ENCODE assay signal across 8 mouse cellular contexts in the genomic region with DNA sequence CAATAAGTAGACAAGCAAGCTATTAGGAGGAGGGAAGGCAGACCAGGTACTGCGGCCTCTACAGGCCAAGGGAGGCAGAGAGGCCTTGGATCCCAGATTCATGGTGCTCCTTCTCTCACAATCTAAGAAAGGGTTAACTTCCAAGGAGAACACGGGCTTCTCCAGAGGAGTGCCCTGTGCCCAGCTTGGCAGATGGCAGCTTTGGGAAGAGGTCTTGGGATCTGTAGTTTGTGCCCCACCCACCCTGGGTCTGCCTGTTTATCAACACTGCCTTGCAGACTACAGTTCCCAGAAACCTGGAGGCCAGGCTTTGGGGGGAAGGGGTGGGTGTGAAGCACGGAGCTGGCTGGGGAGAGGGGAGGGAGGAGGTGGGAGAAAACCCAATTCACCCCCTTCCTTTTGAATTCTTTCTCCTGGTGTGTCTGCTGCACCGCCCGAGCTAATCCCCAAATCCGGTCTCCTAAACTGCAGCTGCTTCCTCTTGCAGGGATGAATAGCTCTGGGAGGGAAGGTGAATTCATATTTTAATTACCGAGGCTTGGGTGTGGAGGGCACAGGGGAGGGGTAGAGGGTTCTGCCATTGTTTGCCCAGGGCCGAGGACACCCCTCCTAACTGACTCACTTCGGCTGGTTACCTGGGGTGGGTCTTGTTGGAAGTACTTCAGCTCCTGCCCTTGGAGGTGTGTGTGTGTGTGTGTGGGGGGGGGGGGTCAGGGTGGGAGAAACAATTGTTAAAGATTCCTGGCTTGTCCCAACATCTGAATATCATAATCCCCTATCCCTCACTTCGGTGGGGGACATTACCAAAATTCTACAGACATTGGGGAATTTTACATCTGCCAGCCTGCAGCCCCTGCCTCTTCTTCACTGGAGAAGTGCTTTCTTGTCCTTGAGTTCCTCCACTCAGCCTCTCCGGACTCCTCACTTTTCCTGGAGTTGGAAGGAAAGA. TPM values are rescaled to one million over a fixed set of nuclear protein-coding genes. Genes with fewer than 3 reads are reported as not detected.
A peak's percentile ranks its signal among the peaks of the same experiment; 100 is the strongest.
DNase-seq lines count a peak whose midpoint lies in the region; ATAC-seq and TF ChIP-seq lines count a peak whose summit lies in the region.

No protein-coding gene starts in this region.

- no peaks in the 10 kb centered on the region for H3K36me3 ChIP-seq in kidney, embryonic 15.5 days
- no peaks in the 10 kb centered on the region for H3K36me3 ChIP-seq in forebrain, embryonic 16.5 days (ENCODE audit: control insufficient read depth, insufficient read depth)
- H3K36me3 ChIP-seq in limb, embryonic 10.5 days, result no peaks in the 10 kb centered on the region; the same call in 1 of the 2 replicates

- no peaks in the 10 kb centered on the region for H3K9me3 ChIP-seq in kidney, embryonic 15.5 days (replicated peaks)
- H3K9me3 ChIP-seq in forebrain, embryonic 16.5 days (ENCODE audit: control insufficient read depth, low read length), result no peaks in the 10 kb centered on the region
- no peaks in the 10 kb centered on the region for H3K9me3 ChIP-seq in limb, embryonic 10.5 days (replicated peaks)

- peaks cover 78% of the 10 kb centered on the region for H3K27me3 ChIP-seq in kidney, embryonic 15.5 days
- H3K27me3 ChIP-seq in cerebellum, adult 2 months (ENCODE audit: control insufficient read depth, insufficient read depth, low read length), result no peaks in the 10 kb centered on the region
- no peaks in the 10 kb centered on the region for H3K27me3 ChIP-seq in forebrain, embryonic 16.5 days (replicated peaks; ENCODE audit: control insufficient read depth, insufficient read depth, low read length)
- H3K27me3 ChIP-seq in limb, embryonic 10.5 days (ENCODE audit: low read depth, poor library complexity, severe bottlenecking), result peaks cover 53% of the 10 kb centered on the region

- no peak for DNase-seq in kidney, adult 11 months
- DNase-seq in cerebellum, adult 2 months, result peak; percentile 76 to 93
- DNase-seq in limb, embryonic 10.5 days (ENCODE audit: low spot score), result peak; percentile 44
- peak; percentile 89 for DNase-seq in right cerebral cortex, adult 18-20 months
- DNase-seq in spleen, adult 18-20 months, result no peak

- peak; percentile 54; the same call in 1 of the 2 replicates for TF ChIP-seq CTCF in cerebellum, adult 2 months (IDR thresholded peaks at IDR 0.05; ENCODE audit: borderline replicate concordance, insufficient read depth, low read depth, low read length)

- WGBS in kidney, embryonic 15.5 days, result 22% methylated on average over 11 of the region's 11 CpGs
- WGBS in cerebellum, adult 2 months, result 21% methylated on average over 11 of the region's 11 CpGs
- WGBS in forebrain, embryonic 16.5 days, result 4% methylated on average over 11 of the region's 11 CpGs
- WGBS in limb, embryonic 10.5 days, result 8% methylated on average over 11 of the region's 11 CpGs

- peaks cover 13% of the 10 kb centered on the region for H3K4me1 ChIP-seq in kidney, embryonic 15.5 days
- peaks cover 11% of the 10 kb centered on the region; the same call in 1 of the 2 replicates for H3K4me1 ChIP-seq in cerebellum, adult 2 months (ENCODE audit: control insufficient read depth, insufficient read depth, low read length)
- H3K4me1 ChIP-seq in forebrain, embryonic 16.5 days (replicated peaks; ENCODE audit: control insufficient read depth, insufficient read depth, low read length), result peaks cover 67% of the 10 kb centered on the region
- peaks cover 74% of the 10 kb centered on the region for H3K4me1 ChIP-seq in limb, embryonic 10.5 days

- ATAC-seq in kidney, embryonic 15.5 days (replicated peaks; ENCODE audit: low FRiP score), result no peak
- peak; percentile 94 for ATAC-seq in forebrain, embryonic 16.5 days
- ATAC-seq in activated CD4-positive, CD25-positive, alpha-beta regulatory T cell, adult 4 months, result no peak

- peak overlapping the region; percentile 16; the same call in 1 of the 2 replicates for H3K4me3 ChIP-seq in kidney, embryonic 15.5 days (replicated peaks)
- peak overlapping the region; percentile 79 for H3K4me3 ChIP-seq in cerebellum, adult 2 months (replicated peaks; ENCODE audit: insufficient read depth, low read depth, low read length)
- peak overlapping the region; percentile 42 for H3K4me3 ChIP-seq in forebrain, embryonic 16.5 days (replicated peaks; ENCODE audit: low read length)
- peak overlapping the region; percentile 19 for H3K4me3 ChIP-seq in limb, embryonic 10.5 days

- H3K9ac ChIP-seq in kidney, embryonic 15.5 days, result no peak overlapping the region
- peak overlapping the region; percentile 56 for H3K9ac ChIP-seq in forebrain, embryonic 16.5 days (replicated peaks; ENCODE audit: low read depth, low read length)

- no peak overlapping the region for H3K27ac ChIP-seq in kidney, embryonic 15.5 days
- H3K27ac ChIP-seq in cerebellum, adult 2 months (ENCODE audit: insufficient read depth, low read length), result peak overlapping the region; percentile 70
- peak overlapping the region; percentile 87 for H3K27ac ChIP-seq in forebrain, embryonic 16.5 days (ENCODE audit: low read length)
- H3K27ac ChIP-seq in limb, embryonic 10.5 days, result peak overlapping the region; percentile 37

- TF ChIP-seq POLR2A in cerebellum, adult 2 months (IDR thresholded peaks at IDR 0.05; ENCODE audit: borderline replicate concordance, insufficient read depth, low read length), result peak; percentile 11; the same call in 1 of the 2 replicates

- peak overlapping the region; percentile 24 for H3K4me2 ChIP-seq in kidney, embryonic 15.5 days
- H3K4me2 ChIP-seq in forebrain, embryonic 16.5 days (ENCODE audit: low read length), result peak overlapping the region; percentile 56

RNA-seq across cellular contexts. Expression of a gene that starts 9.6 kb away (rescaled TPM):
- polyA plus RNA-seq in kidney, embryonic 15.5 days (2015; fragmentation: Nextera tagmentation; extraction: Ambion mirVana), result 0.05 TPM in 2 replicates
- 3.2 and 3.6 TPM in 2 replicates for polyA plus RNA-seq in cerebellum, adult 2 months (2012; rRNA removed)
- 2.5 and 3.3 TPM in 2 replicates for polyA plus RNA-seq in forebrain, embryonic 16.5 days (2015; fragmentation: Nextera tagmentation; extraction: Ambion mirVana)
- polyA plus RNA-seq in limb, embryonic 10.5 days (2016; fragmentation: Nextera tagmentation; extraction: Ambion mirVana), result 0.64 and 0.65 TPM in 2 replicates
- not detected for polyA plus RNA-seq in activated CD4-positive, CD25-positive, alpha-beta regulatory T cell, adult 4 months (2017; shearing (Covaris generic))

RNA-seq across cellular contexts. Expression of a gene that starts 9.6 kb away (rescaled TPM):
- polyA plus RNA-seq in kidney, embryonic 15.5 days (2015; fragmentation: Nextera tagmentation; extraction: Ambion mirVana), result 0.31 and 0.51 TPM in 2 replicates
- polyA plus RNA-seq in cerebellum, adult 2 months (2012; rRNA removed), result 7.1 and 7.6 TPM in 2 replicates
- 14.9 and 18.4 TPM in 2 replicates for polyA plus RNA-seq in forebrain, embryonic 16.5 days (2015; fragmentation: Nextera tagmentation; extraction: Ambion mirVana)
- polyA plus RNA-seq in limb, embryonic 10.5 days (2016; fragmentation: Nextera tagmentation; extraction: Ambion mirVana), result 1.3 and 1.7 TPM in 2 replicates
- polyA plus RNA-seq in activated CD4-positive, CD25-positive, alpha-beta regulatory T cell, adult 4 months (2017; shearing (Covaris generic)), result not detected

RNA-seq across cellular contexts. Expression of a gene that starts 28.7 kb away (rescaled TPM):
- polyA plus RNA-seq in kidney, embryonic 15.5 days (2015; fragmentation: Nextera tagmentation; extraction: Ambion mirVana), result not detected in 2 replicates
- not detected in 2 replicates for polyA plus RNA-seq in cerebellum, adult 2 months (2012; rRNA removed)
- 0.86 TPM in 1 of 2 replicates, not detected in the other for polyA plus RNA-seq in forebrain, embryonic 16.5 days (2015; fragmentation: Nextera tagmentation; extraction: Ambion mirVana)
- polyA plus RNA-seq in limb, embryonic 10.5 days (2016; fragmentation: Nextera tagmentation; extraction: Ambion mirVana), result not detected in 2 replicates
- polyA plus RNA-seq in activated CD4-positive, CD25-positive, alpha-beta regulatory T cell, adult 4 months (2017; shearing (Covaris generic)), result not detected

Comparison
In these comparisons a context has a peak if more than half of its experiments do, and no peak if none do; other contexts are left out.
1. H3K4me3 ChIP-seq: peak in every context shown above with its lines; median percentile 79 in cerebellum, adult 2 months; 42 in forebrain, embryonic 16.5 days; 19 in limb, embryonic 10.5 days; 16 in kidney, embryonic 15.5 days.
2. DNase-seq: peak in cerebellum, adult 2 months (2 of 2), limb, embryonic 10.5 days (single experiment) and right cerebral cortex, adult 18-20 months (single experiment); none in kidney, adult 11 months (single experiment) and spleen, adult 18-20 months (0 of 2).